Mouse (Mus musculus) megakaryocyte, embryonic 14.5 days (primary cell): ENCODE measurements at regions not wholly inside any gene's neighbourhood (a gene's known extent, or its start where the extent isn't known, plus 50 kb on each side); places are given as distances from the start of the nearest gene placed in this dataset.

Source experiments
- FLI1 ChIP-seq: IDR thresholded peaks from 2 replicates; pipeline ENCODE4 v1.6.1; 2012; ENCODE audit warnings: low read length, inconsistent platforms, mixed read lengths
- GATA1 ChIP-seq: IDR thresholded peaks from 3 replicates; pipeline ENCODE4 v1.6.1; 2012; ENCODE audit warnings: mixed read lengths, low read length, inconsistent platforms, borderline replicate concordance

- TF ChIP-seq GATA1: no peak
- TF ChIP-seq FLI1: no peak
These were observed 164.5 kb downstream of the Tpra1 start for GRCm38 (mm10) chr6:89066588-89066987.
